Mouse (Mus musculus) small intestine, adult 2 months (tissue): Measurements from ENCODE around the gene 4933424G06Rik.

Experiments used
- CTCF ChIP-seq: fragments of 200-500 bp; IDR thresholded peaks from 2 replicates; pipeline ENCODE4 v1.5.1; 2012; ENCODE audit warnings: low read depth, mild to moderate bottlenecking, control low read depth, inconsistent platforms, low read length, moderate library complexity, mixed read lengths; ENCODE audit not compliant: insufficient replicate concordance, insufficient read length; ENCODE audit errors: extremely low read depth
- POLR2A ChIP-seq: fragments of 200-500 bp; IDR thresholded peaks from 2 replicates; pipeline ENCODE4 v1.6.1; 2012; ENCODE audit warnings: low read depth, mild to moderate bottlenecking, control low read depth, inconsistent platforms, low read length, moderate library complexity

DNA sequence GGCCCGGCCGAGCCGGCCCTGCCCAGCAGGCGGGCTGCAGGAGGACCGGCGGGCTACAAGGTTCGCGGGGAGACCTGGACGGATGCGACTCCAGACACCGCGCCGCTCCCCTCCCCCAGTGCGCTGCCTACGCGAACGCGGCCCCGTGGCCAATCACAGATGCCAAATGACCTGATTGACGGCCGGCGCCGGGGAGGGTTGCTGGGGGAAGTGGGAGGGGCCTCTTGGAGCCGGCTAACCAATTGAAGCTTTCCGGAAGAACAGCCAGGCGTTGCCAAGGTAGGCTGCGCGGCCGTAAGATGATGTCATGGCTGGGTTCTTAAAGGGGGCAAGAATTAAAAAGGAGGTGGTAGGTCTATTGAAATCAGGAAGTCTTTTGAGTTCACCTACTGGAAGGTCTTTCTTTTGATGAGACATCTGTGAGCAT lies at the start of gene 4933424G06Rik:
- TF ChIP-seq CTCF (no peak), POLR2A (peak; percentile 61)
